Mouse (Mus musculus) frontal cortex, postnatal 36 days (tissue): ENCODE measurements around the gene Gm28635.

ENCODE experiments used
- DNase-seq, 2 experiments: peaks; one replicate each; pipeline ENCODE4 v3.0.0; 2022; ENCODE audit warnings: low spot score in 2 of 2

The Gm28635 gene

DNA sequence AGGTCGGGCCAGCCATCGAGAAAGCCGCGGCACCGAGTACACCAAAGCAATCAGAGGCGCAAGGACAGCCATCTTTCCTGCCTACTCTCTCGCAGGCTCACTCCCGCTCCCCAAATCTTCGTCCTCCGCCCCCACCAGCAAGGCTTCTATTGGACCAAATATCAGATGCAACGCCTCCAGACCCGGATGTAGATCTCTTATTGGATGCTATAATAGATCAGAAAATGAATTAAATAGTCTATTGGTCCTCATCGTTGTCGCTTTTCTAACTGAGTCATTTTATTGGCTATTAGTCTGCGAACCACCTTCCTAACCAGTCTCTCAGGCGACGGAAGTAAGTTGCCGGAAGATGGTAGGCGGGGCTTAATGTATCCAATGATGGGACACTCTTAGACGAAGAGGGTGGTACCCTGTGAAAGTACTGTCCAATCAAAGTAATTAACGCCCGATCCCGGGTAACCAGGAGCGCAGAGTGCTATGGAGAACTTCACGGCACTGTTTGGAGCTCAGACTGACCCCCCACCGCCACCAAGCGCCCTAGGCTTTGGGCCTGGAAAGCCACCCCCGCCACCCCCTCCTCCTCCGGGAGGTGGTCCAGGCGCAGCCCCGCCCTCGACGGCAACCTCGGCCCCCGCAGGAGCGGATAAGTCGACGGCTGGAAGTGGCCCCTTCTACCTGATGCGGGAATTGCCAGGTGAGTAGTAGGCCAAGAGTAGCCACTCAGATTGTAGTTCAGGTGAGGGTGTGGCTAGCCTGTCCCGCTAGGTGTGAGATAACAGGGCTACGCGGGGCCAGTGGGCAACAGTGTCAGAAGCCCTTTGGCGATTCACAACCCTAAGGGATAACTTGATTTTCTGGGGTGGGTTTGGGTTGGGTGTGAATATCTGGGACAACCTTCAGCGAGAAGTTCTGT lies at the start of gene Gm28635, which contains the start of gene Med19:
Gm28635 (minus strand) TSS at position 74 of the 913 bp plus-strand sequence.
Med19 (plus strand) TSS at position 435 of the 913 bp plus-strand sequence.
- DNase-seq, result peak; percentile 90 to 96

DNA sequence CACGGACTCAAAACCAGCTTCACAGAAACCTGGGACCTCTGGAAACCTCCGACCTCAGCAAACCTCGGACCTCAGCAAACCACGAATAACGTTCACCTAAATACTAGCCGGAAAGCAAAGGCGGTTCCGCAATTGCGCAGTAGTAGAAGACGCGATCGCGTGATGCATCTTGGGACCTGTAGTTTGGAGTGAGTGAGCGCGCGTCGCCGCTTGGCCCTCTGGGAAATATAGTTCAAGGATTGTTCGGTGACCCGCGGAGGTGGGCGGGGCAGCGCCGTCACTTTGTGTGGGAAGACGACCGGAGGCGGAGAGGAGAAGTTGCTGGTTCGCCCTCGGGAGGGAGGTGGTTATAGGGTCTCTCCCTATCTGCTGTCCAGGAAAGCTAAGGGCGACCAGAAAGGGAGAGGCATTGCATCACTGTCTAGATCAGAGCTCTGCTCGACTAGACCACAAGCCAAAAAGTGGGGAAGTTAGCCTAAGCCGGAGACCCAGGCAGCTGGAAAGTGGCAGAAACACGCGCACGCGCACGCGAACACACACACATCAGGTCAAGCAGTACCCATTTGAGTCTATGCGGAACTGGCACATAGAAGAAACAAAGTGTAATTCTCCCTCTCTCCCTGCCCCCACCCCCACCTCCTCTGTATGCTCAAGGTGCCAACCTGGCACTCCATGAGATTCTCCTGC lies 49.5 kb upstream of the Gm28635 start, which contains the start of gene Clp1:
Clp1 (minus strand) TSS at position 179 of the 687 bp plus-strand sequence.
- peak; percentile 98 to 99 for DNase-seq

DNA sequence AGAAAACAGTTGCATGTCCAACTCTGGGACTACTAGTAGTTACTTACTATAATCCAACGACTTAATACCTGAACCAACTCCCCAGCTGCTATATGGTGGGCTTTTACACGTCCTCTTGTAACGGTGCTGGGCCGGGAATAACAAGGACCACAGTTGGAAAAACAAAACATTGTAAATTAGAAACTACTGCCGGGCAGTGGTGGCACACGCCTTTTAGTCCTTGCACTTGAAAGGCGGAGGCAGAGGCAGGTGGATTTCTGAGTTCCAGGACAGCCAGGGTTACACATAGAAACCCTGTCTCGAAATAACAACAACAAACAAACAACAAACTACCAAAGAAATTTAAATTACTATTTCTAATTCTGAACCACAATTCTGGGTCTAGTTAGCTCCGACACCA lies 48.9 kb upstream of the Gm28635 start:
- no peak for DNase-seq

DNA sequence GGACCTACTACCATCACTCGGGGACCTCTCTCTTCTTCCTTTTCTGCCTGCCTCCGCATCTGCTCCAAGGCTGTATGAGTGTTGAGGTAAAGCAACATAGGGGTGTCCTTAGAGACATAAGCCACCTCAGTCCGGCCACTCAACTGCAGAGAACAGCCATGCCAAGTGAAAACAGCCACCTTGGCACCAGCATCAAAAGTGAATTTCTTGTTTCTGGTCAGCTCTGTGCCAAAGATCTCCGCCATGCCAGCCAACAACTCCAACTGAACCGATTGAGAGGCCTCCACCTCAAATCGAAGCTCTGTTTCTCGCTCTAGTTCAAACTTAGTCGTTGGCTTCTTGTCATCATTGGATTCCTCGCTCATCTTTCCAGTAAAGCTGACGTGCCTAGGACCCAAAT lies 47.9 kb upstream of the Gm28635 start:
- no peak for DNase-seq

DNA sequence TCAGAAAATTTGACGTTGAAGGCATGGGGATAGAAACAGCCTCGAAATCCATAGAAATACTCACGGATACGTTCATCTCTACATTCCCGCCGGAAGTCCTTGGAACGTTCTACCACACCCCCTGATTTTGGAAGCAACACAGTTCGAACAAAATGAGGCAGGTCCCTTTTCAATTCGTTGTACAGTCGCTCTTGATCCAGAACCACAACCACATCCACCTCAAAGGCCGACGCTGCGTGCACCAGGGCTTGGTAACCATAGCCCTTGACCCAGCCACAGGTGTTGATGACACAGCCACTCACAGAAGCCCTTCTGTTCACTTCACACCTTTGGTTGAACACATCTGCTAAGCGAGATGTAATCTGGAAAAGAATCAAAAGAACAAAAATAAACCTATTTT lies 46.0 kb upstream of the Gm28635 start:
- DNase-seq, result no peak

DNA sequence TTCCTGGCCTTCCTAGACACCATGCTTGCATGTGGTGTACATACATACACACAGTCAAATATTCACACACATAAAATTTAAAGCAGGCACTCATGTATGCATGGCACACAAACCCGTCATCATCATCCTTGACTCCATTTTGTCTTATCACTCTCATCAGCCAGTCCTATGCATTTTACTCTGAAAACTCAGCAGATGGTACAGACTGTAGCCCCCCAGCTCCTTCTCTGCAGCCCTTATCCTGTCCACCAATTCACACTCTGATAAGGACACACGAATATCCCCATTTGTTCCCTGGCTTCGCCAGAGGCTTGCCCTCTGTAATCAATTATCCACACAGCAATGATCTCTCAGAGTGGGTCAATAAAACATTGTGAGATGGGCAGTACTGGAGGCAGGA lies 43.3 kb upstream of the Gm28635 start:
- DNase-seq, result no peak

DNA sequence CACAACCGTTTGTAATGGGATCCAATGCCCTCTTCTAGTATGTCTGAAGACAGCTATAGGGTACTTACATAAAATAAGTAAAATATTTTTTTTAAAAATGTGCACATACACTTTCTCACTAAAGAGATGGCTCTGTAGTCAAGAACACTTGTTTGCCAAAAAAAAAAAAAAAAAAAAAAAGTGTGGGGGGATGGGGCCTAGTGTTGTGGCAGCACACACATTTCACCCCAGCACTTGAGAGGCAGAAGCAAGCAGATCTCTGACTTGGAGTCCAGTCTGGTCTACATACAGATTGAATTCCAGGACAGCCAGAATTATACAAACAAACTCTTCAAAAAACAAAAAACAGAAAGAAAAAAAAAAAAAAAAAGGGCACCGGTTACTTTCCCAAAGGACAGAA lies 42.9 kb upstream of the Gm28635 start:
- no peak for DNase-seq

DNA sequence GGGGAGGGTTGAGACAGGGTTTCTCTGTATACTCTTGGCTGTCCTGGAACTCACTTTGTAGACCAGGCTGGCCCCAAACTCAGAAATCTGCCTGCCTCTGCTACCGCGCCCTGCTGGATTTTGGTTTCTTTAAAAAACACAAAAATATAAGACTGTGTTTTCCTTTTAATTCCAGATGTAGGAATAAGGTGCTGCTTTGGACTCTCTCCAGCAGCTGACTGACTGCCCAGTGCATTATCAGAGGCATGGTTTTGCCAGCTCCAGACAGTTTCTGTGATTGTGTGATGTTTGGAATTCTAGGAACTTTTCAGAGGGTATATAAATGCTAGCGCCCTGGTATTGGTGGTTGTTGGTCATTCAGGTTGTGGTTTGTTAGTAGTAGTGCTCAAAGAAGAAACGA lies 39.5 kb upstream of the Gm28635 start:
- DNase-seq, result no peak

DNA sequence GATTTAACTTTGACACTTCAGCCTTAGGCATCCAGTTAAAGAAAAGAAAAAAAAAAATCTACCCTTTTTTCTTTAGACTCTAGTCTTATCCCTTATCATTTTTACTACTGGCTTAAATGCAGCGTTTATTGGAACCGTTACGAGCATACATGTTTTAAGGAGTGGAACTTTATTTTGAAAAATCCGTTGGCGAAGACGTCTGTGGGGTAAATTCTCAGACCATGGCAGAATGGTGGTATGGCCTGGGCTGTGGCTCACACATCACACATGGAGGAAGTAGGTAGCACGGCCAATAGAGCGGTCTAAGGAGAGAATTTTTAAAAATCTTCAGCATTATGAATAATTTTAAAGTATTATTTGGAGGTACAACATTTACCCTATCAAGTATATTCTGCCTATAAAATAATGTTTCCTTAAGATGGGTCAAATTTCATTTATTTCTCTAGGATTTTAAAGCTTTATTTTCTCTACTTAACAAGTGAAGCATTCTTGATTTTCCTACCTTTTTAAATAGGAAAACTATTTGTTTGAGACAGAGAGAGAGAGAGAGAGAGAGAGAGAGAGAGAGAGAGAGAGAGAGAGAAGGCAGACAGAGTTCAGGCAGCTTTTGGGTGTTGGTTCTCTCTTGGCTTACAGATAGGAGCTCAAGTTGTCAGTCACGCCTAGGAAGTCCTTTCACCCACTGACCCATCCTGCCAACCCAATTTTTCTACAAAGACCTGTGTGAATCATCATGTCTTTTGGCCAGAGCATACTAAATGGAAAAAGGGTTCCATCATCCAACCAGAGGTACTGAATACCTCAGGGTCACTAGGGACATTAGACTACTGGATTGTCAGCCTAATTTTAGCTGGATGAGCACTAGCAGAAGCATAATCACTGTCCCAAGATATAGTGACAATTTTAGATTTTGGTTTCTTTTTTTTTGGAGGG lies 38.8 kb upstream of the Gm28635 start:
- DNase-seq, result no peak

DNA sequence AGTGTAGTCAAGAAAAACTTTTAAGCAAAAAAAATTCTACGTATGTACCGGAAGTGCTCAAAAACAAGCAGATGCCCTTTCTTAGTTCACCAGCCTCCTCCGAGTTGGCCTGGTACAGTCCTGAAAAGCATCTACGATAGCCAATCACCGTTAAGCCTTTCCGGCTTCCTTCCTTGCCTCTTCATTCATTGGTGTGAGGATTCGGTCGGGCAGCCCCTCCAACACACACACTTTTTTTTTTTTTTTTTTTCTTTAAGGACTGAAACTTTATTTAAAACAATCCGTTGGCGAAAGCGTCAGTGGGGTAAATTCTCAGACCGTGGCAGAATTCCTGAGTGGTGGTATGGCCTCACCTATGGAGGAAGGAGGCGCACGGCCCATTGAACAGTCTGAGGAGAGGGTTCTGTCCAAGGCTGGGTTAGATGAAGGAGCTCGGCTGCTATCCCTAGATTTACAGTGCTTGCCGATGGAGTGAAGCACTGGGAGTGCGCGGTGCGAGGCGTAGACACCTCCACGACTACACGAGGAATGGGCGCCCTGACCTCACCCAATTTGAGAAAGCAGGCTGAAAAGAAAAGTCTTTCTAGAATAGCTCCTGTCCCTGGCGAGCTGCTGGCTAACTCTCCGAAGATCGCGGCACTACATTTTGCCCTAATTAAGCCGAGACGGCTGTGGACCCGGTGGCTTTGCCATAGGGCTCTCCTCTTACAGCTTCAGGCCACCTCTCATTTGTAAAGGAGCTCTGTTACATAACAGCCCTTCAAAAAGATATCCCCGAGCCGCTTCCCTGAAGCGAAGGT lies 37.9 kb upstream of the Gm28635 start:
- peak; percentile 76 to 77 for DNase-seq

DNA sequence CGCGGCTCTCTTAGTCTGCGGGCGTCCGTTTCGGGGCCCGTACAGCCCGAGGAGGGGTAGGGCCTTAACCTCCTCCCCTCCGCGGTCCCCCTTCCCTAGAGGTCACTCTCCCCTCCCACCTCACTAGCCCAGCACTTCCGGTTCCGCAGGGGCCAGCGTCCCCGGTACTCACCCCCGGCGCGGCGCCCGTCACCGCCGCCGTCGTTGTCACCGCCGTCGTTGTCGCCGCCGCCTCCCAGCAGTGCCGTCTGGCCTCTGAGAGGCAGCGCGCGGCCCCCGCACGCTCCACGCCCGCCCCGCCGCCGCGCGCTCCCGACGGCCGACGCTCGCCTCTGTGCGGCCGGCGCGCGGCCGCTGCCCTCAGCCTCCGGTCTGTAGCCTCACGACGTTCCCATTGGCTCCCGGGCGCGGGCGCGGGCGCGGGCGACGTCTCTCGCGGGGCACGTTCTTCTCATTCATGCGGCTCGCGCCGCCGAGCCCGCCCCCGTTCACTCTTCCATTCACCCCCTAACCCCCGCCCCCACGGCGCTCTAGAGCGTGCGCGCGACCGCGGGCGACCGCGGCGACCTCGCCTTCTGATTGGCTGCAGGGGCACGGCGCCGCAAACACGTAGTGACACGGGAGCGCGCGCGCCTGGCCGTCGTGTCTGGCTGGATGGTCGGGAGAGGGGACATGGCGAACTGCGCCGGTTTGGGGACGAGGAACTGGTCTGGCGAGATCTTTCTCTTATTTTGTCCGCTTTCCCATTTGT lies 37.1 kb upstream of the Gm28635 start, which contains the start of gene Zdhhc5:
Zdhhc5 (minus strand) TSS at position 370 of the 751 bp plus-strand sequence.
- DNase-seq, result peak; percentile 98

DNA sequence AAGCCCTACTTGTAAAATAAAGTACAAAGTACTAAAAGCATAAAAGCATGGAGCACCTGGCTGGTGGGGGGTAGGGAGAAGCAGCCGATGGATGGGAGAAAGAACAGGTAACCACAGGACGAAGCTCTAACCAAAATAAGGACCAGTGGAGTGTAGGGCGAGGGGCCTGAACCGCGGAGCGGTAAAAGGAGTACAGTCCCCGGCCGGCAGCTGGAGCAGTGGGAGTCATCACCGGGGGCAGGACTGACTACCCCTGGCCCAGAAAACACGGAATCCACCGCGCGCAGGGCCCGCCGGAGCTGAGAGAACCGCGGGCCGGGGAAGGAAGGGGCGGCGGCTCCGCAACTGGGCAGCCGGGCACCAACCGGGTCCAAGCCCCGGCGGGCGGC lies 36.6 kb upstream of the Gm28635 start:
- DNase-seq, result peak in 1 of 2 experiments; percentile 38

DNA sequence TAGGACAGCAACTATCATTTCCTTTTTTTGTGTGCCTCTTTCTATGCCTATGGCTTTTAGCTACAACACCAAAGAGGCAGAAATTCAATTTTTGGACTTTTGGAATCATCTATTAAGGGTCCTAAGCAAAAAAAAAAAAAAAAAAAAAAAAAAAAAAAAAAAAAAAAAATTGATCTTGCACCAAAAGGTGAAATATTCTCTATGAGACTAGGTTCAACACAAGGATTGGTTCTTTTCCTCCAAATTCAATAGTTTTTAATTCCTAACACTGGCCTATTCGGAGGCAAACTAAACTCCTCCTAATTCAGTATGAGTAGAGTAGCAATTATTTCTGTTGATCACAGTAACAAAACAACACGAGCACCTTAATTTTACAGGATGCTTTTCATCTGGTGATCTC lies 34.1 kb upstream of the Gm28635 start:
- DNase-seq, result no peak

DNA sequence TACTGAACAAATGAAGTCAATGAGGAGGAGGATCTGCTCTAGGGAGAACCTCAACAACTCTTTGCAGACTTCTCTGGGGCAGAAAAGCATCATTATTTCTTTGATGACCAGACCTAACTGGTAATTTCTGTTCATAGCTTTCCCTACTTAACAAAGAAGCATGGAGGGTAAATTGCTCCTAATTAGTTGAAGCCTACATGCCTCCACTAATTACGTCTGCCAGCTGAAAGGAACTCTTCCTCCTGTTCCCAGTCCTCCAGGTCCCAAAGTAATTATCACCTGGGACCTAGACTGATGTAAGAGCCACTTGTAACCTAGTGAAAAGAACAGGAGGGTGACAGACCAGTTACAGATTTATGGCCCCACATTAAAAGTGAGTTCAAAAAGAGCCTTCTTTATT lies 29.7 kb upstream of the Gm28635 start:
- no peak for DNase-seq

DNA sequence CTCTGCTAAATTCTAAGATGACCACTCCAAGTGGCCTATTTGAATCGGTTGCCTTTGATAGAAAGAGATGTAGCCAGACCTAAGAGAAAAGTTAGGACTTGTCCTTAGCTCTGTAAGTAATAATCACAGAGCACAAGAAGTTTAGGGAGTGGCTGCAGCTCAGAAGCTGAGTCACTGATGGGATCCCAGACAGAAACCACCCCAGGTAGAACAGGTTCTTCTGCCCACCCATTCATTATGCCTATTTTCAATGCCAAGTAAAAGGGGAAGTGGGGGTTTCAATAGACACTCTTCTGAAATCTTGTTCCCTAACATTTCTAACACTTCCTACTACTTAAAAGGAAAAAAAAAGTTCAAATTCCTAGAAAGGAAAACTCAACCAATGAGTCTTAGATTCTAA lies 27.5 kb upstream of the Gm28635 start:
- DNase-seq, result no peak

DNA sequence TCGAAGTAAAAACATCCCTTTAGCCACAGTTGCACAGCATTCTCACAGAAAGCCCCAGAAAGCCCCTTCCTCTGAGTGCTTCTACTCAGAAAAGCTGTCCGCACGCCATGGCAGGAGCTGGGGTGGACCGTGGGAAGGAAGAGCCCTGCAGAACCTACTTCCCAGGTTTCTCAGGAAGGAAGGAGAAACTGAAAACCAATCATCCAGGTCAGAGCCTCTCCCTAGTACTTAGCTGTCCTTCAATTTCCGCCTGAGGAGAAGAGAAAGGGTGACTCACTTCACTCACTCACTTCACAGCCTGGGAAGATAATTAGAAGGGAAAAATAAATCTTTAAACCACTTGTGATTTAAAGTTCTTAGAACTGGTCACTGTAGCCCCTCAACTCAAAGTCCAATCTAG lies 26.5 kb upstream of the Gm28635 start:
- no peak for DNase-seq

DNA sequence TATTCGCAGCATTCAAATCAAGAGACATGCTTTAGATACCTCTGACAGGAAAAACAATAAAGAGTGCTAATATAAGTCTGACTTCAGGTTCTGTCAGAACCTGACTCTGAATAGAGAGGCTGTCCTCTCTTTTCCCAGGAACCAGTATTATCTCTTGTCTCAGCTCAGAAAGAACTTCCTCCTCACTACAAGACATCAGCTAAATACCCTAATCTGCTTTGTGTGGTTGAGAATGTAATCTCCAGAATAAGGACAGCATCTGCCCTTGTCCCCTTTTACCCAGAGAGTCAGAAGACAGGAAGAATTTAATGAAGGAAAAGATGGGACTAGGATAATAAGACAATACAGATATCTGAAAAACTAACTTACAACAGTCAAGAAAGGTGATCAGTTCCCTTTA lies 25.7 kb upstream of the Gm28635 start:
- no peak for DNase-seq

DNA sequence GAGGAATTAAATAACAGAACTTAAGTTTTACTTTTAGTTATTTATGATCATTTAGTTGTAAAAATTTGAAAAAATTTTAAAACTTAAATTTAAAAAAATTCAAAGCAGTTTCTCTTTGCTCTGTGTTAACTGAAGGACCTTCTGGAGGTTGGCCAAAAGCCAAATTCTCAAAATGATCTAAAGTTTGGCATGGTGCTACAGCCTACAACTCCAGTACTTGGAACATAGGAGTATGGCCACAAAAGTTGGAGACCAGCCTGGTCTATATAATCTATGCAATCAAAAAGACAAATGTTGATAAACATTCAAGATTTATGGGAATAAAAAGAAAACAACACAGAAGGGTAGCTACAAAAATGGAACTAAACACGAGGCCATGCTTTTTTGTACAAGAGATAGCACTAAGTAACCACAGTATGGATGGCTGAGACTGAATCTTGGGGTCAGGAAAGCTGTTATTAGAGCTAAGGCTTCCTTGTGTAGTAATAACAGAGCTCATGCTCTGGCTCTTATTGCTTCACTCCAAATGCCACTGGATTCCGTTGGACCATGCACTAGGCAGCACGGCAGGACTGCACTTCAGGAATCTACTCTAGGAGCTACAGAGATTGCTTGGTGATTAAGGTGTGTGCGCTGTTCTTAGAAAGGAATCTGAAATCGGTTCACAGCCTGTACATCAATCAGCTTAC lies 17.3 kb upstream of the Gm28635 start:
- DNase-seq, result no peak

DNA sequence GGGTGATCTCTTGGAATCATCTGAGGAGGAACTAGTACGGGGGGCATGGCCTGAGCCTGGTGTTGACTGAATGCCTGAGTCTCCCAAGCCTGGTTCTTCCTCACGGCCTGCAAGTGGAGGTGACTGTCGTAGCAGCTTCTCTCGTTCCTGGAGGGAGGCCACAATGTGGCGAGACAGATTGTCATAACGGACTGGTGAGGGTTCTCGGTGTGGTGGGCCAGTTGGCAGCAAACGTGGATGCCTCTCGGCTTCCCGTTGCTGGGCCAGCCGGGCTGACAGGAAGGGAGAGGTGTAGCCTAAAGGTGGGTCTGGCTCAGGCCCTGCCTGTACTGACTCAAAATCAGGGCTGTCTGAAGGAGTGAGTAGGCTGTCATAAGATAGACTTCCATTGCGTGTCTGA lies 12.2 kb upstream of the Gm28635 start:
- DNase-seq, result no peak
